Mouse (Mus musculus): Measurements from ENCODE around the gene 2300009A05Rik.

- TF ChIP-seq CTCF (IDR thresholded peaks at IDR 0.05; ENCODE audit: insufficient read depth, low read length) (no peak), POLR2A (IDR thresholded peaks at IDR 0.05; ENCODE audit: borderline replicate concordance, extremely low read depth, low read depth, low read length) (no peak)
Observed at GRCm38 (mm10) chr9:63356278-63356677, 42.8 kb downstream of the 2300009A05Rik start.
